Mouse (Mus musculus) cerebellum, adult 2 months (tissue): Measurements from ENCODE around the gene Dennd2a. TPM values are rescaled to one million over a fixed set of nuclear protein-coding genes. Genes with fewer than 3 reads are reported as not detected.
"Not testable (repeated sequence)": the region's sequence is repeated elsewhere in the genome, so short reads cannot be mapped to it uniquely, and the experiment has no call there.

Experiments used
- DNase-seq, 2 experiments: peaks; one replicate each; pipeline ENCODE4 v3.0.0; 2021
- H3K27ac ChIP-seq: fragments of 200-500 bp; 2 replicates; pipeline ENCODE4 v1.5.1; 2012; ENCODE audit warnings: low read length, control low read depth, inconsistent platforms; ENCODE audit not compliant: insufficient read depth
- H3K27me3 ChIP-seq: fragments of 200-500 bp; 2 replicates; pipeline ENCODE4 v1.6.1; 2012; ENCODE audit warnings: inconsistent platforms, mild to moderate bottlenecking, low read length, moderate library complexity; ENCODE audit not compliant: control insufficient read depth, insufficient read depth
- H3K4me1 ChIP-seq: fragments of 200-500 bp; 2 replicates; pipeline ENCODE4 v1.6.1; 2011; ENCODE audit warnings: low read length; ENCODE audit not compliant: control insufficient read depth, insufficient read depth
- H3K4me3 ChIP-seq: fragments of 200-500 bp; replicated peaks from 2 replicates; pipeline ENCODE3; 2011; ENCODE audit warnings: mild to moderate bottlenecking, low read depth, low read length, control low read depth; ENCODE audit not compliant: insufficient read depth
- CTCF ChIP-seq: fragments of 200-500 bp; IDR thresholded peaks from 2 replicates; pipeline ENCODE4 v1.5.1; 2011; ENCODE audit warnings: low read depth, mild to moderate bottlenecking, control low read depth, low read length, moderate library complexity, borderline replicate concordance; ENCODE audit not compliant: insufficient read depth
- POLR2A ChIP-seq: fragments of 200-500 bp; IDR thresholded peaks from 2 replicates; pipeline ENCODE4 v1.6.1; 2011; ENCODE audit warnings: low read length, control low read depth, borderline replicate concordance; ENCODE audit not compliant: insufficient read depth
- WGBS: fragments of 180-500 bp; shearing (Covaris S2); methylation state at CpG from one replicate; pipeline ENCODE4 v1.1.7; 2018; 5-methylcytosine and 5-hydroxymethylcytosine counted together
- polyA plus RNA-seq: library from polyadenylated mRNA; depleted of rRNA; stranded (reverse); fragments of >200 nt; gene quantifications from 2 replicates; pipeline ENCODE4 v1.2.3, GENCODE M21; 2012

Dennd2a gene
- polyA plus RNA-seq, 1 experiment: 12.3 TPM

GRCm38 (mm10) chr6:39426725-39427124, 130.9 kb downstream of the Dennd2a start:
- Histone ChIP-seq H3K27ac (no peak overlapping the region), H3K4me1 (no peaks in the 10 kb centered on the region), H3K27me3 (no peaks in the 10 kb centered on the region), H3K4me3 (no peak overlapping the region)
- WGBS: 92% methylated on average over 4 of the region's 4 CpGs
- no peak for TF ChIP-seq POLR2A
- no peak for TF ChIP-seq CTCF
- no peak for DNase-seq

GRCm38 (mm10) chr6:39425181-39425580, 132.5 kb downstream of the Dennd2a start:
- TF ChIP-seq CTCF (no peak), POLR2A (no peak)
- DNase-seq: no peak
- 92% methylated on average over 2 of the region's 2 CpGs for WGBS
- H3K27ac ChIP-seq: no peak overlapping the region
- no peak overlapping the region for H3K4me3 ChIP-seq
- H3K4me1 ChIP-seq: no peaks in the 10 kb centered on the region
- H3K27me3 ChIP-seq: no peaks in the 10 kb centered on the region

- no peak for DNase-seq
- TF ChIP-seq CTCF: no peak
- no peak for TF ChIP-seq POLR2A
- Histone ChIP-seq H3K4me1 (no peaks in the 10 kb centered on the region), H3K27me3 (no peaks in the 10 kb centered on the region), H3K4me3 (no peak overlapping the region), H3K27ac (no peak overlapping the region)
- 92% methylated on average over 7 of the region's 7 CpGs for WGBS
Measured at GRCm38 (mm10) chr6:39423686-39424085, 134.0 kb downstream of the Dennd2a start.

GRCm38 (mm10) chr6:39423130-39423551, 134.5 kb downstream of the Dennd2a start:
- Histone ChIP-seq H3K27ac (no peak overlapping the region), H3K4me3 (no peak overlapping the region), H3K4me1 (no peaks in the 10 kb centered on the region), H3K27me3 (no peaks in the 10 kb centered on the region)
- WGBS: 60% methylated on average over 6 of the region's 6 CpGs
- no peak for TF ChIP-seq POLR2A
- TF ChIP-seq CTCF: no peak
- no peak for DNase-seq

DNA sequence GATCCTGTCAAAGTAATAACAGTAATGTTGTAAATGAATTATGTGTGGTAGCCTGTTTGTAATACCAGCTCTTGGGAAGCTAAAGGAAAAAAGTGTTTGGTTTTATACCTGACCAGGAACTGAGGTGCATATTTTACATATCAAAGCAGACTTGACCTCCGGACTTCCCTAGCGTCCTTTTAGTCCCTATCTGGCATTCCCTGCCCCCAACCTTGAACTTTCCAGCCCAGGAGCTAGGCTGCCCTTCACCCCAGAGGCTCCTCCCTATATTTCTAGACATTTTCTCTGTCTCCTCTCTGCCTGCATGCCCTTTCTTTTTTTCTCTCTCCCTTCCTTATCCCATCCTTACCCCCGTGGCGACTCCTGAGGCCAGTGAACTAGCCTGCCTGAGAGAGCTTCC, 136.8 kb downstream of the Dennd2a start:
- no peak for DNase-seq
- H3K4me3 ChIP-seq: no peak overlapping the region
- no peaks in the 10 kb centered on the region for H3K4me1 ChIP-seq
- no peak overlapping the region for H3K27ac ChIP-seq
- no peaks in the 10 kb centered on the region for H3K27me3 ChIP-seq
- TF ChIP-seq POLR2A (no peak), CTCF (no peak)
- WGBS: 52% methylated on average over 4 of the region's 4 CpGs

DNA sequence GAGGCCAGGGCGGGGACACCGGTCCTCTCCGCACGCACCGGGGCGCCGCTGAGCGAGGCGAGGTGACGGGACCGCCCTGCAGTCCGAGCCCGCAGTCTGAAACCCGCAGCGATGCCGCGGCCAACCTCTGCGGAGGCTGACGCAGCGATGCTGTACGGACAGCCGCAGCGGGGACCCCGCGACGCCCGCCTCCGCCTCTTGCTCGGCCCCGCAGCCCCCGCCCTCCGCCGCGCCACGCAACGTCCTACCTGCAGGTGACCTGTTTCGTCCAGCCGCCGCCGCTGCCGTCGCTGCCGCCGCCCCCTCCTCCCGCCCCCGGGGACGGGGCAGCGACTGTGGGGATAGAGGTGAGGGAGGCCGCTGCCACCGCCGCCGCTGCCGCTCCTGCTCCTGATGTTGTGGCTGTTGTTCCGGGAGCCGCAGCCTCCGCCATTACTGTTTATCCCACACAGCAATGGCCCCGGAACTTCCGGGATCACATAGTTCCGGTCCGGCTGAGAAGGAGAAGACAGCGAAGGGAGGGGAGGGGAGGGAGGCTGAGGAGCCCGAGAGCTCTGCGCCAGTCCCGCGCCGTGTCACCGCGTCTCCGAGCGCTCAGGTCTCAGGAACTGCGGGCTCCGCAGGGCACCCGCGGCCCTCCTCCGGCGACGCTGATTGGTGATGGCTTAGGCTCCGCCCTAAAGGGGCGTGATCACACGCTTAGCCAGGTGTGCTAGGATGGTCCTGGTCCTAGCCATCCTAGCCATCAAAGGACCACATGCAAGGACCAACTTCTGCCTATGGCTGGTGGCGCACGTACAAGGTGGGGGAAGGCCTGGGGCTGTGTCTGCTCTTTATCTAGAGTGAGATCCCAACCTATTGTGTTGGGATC, 137.6 kb downstream of the Dennd2a start, which contains the start of gene Mkrn1:
Mkrn1 (minus strand) TSS at position 612 of the 871 bp plus-strand sequence.
- peak within 1 kb of the TSS; percentile 87 for H3K4me3 ChIP-seq
- no peaks in the 10 kb centered on the region for H3K4me1 ChIP-seq
- peak within 1 kb of the TSS; percentile 99 for H3K27ac ChIP-seq
- WGBS: under 1% methylated on average over 82 of the region's 82 CpGs
- no peaks in the 10 kb centered on the region for H3K27me3 ChIP-seq
- no peak for TF ChIP-seq CTCF
- peak; percentile 61 for TF ChIP-seq POLR2A
- DNase-seq: peak; percentile 92 to 93

DNA sequence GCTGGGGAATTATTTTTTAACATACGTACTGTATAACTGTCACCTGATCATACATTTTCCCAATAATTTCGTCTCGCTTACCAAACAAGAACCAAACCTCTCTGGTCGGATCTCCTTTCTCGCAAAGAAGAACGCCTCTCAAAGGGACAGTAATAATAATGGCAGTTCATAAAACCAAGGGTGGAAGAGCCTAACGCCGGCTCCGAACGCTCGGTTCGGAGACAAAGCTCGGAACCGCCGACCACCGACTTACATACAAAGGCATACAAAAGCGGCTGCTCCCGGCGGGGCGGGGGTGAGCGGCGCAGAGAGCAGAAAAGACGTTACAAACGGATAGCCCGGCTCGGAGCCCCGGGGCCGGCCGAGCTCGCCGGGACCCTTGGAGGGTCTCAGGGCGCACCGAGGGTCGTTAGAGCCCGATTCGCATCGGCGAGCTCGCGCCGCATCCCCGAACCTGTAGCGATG, 138.2 kb downstream of the Dennd2a start:
- DNase-seq: no peak
- TF ChIP-seq POLR2A (no peak), CTCF (no peak)
- Histone ChIP-seq H3K27me3 (no peaks in the 10 kb centered on the region), H3K4me3 (peak overlapping the region; percentile 87), H3K27ac (peak overlapping the region; percentile 99), H3K4me1 (no peaks in the 10 kb centered on the region)
- WGBS: 1% methylated on average over 43 of the region's 43 CpGs

DNA sequence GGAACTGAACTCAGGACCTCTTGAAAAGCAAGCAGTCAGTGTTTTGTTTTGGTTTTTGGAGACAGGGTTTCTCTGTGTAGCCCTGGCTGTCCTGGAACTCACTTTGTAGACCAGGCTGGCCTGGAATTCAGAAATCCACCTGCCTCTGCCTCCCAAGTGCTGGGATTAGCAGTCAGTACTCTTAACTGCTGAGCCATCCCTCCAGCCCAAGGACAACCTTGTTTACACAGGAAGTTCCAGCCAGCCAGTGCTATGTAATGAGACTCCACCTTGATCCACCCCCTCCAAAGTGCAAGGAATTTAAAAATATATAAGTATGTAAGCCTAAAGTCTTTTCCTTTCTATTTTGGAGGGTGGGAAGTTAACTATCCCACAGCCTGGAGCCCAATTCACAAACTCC, 141.0 kb downstream of the Dennd2a start:
- H3K4me1 ChIP-seq, H3K27me3 ChIP-seq, DNase-seq, H3K27ac ChIP-seq, H3K4me3 ChIP-seq: not testable (repeated sequence)
